Mouse (Mus musculus) neural tube, embryonic 15.5 days (tissue): ENCODE results near the gene Six1. TPM values are rescaled to one million over a fixed set of nuclear protein-coding genes. Genes with fewer than 3 reads are reported as not detected.
A peak's percentile ranks its signal among the peaks of the same experiment; 100 is the strongest.

Experiments used
- ATAC-seq: fragments of 200-750 bp; cut with Nextera tagmentation; 2 replicates; pipeline ENCODE4 v1.8.0; 2017; ENCODE audit warnings: mild to moderate bottlenecking, moderate TSS enrichment, moderate library complexity; ENCODE audit not compliant: low FRiP score
- H3K27ac ChIP-seq: fragments of 300-500 bp; sonication (generic); replicated peaks from 2 replicates; pipeline ENCODE4 v1.5.1; 2015; ENCODE audit warnings: mild to moderate bottlenecking, inconsistent platforms
- H3K27me3 ChIP-seq: fragments of 300-500 bp; sonication (generic); replicated peaks from 2 replicates; pipeline ENCODE4 v1.6.1; 2015; ENCODE audit warnings: inconsistent platforms
- H3K36me3 ChIP-seq: fragments of 300-500 bp; sonication (generic); 2 replicates; pipeline ENCODE4 v1.6.1; 2015; ENCODE audit warnings: inconsistent platforms
- H3K4me1 ChIP-seq: fragments of 300-500 bp; sonication (generic); 2 replicates; pipeline ENCODE4 v1.6.1; 2015; ENCODE audit warnings: inconsistent platforms
- H3K4me2 ChIP-seq: fragments of 300-500 bp; sonication (generic); 2 replicates; pipeline ENCODE4 v1.6.1; 2015; ENCODE audit warnings: inconsistent platforms, mild to moderate bottlenecking, moderate library complexity
- H3K4me3 ChIP-seq: fragments of 300-500 bp; sonication (generic); replicated peaks from 2 replicates; pipeline ENCODE4 v1.5.1; 2015; ENCODE audit warnings: mild to moderate bottlenecking, inconsistent platforms
- H3K9ac ChIP-seq: fragments of 300-500 bp; sonication (generic); replicated peaks from 2 replicates; pipeline ENCODE4 v1.6.1; 2015; ENCODE audit warnings: mild to moderate bottlenecking, inconsistent platforms
- H3K9me3 ChIP-seq: fragments of 300-500 bp; sonication (generic); replicated peaks from 2 replicates; pipeline ENCODE4 v1.6.1; 2016; ENCODE audit warnings: inconsistent platforms
- WGBS: fragments of 180-500 bp; shearing (Covaris S2); methylation state at CpG from one replicate; pipeline ENCODE4 v1.1.7; 2015; ENCODE audit warnings: mixed read lengths; 5-methylcytosine and 5-hydroxymethylcytosine counted together
- polyA plus RNA-seq: library from polyadenylated mRNA; unstranded; fragments of >200 nt; fragmentation: Nextera tagmentation; extraction: Ambion mirVana; gene quantifications from 2 replicates; pipeline ENCODE4 v1.2.1, GENCODE M21; 2015

Six1 gene
- polyA plus RNA-seq, 1 experiment from 2014 or later: 2.8 TPM

DNA sequence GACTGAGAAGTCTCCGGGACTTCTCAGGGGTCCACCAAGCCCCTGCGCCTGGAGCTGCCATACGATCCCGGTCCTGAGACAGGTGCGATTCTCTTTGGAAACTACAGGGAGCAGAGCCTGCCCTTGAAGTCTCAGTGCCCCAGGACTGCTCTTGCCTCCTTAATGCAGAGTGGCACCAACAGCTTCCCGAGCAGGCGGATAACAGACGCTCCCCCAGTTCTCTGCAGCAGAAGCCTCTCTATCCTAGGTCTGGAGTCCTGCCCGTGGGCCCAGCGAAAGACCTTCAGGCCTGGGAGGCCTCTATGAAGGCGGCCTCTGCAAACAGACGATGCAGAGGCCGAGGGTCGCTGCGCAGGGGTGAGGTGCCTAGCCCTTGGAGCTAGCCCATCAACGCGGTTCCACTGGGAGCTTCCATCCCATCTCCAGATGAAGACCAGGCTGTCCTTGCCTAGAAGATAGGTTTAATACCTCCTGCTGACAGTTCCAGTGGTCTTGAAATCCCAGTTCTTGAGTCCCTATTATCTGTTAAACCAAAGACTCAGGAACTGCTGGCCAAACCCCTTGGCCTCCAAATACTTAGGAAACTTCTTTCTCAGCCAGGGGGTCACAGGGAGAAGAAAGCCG, 13.6 kb downstream of the Six1 start:
- ATAC-seq: no peak
- Histone ChIP-seq H3K4me2 (no peak overlapping the region), H3K4me3 (0 out of 2 replicates have a peak overlapping the region, but pooled peaks have one; percentile 1), H3K4me1 (peaks cover 10% of the 10 kb centered on the region; the same call in 1 of the 2 replicates), H3K36me3 (no peaks in the 10 kb centered on the region), H3K9me3 (no peaks in the 10 kb centered on the region), H3K9ac (no peak overlapping the region), H3K27ac (no peak overlapping the region), H3K27me3 (peaks cover 87% of the 10 kb centered on the region)
- 2% methylated on average over 18 of the region's 18 CpGs for WGBS

GRCm38 (mm10) chr12:73038992-73039938, 14.4 kb downstream of the Six1 start:
- H3K4me2 ChIP-seq: no peak overlapping the region
- no peaks in the 10 kb centered on the region for H3K36me3 ChIP-seq
- WGBS: 1% methylated on average over 41 of the region's 41 CpGs

GRCm38 (mm10) chr12:73038441-73038991, 15.2 kb downstream of the Six1 start:
- H3K9ac ChIP-seq: no peak overlapping the region
- no peak overlapping the region for H3K4me3 ChIP-seq
- peaks cover 87% of the 10 kb centered on the region for H3K27me3 ChIP-seq
- no peak overlapping the region for H3K27ac ChIP-seq
- H3K9me3 ChIP-seq: no peaks in the 10 kb centered on the region
- 2% methylated on average over 12 of the region's 12 CpGs for WGBS
- H3K4me2 ChIP-seq: no peak overlapping the region
- H3K36me3 ChIP-seq: no peaks in the 10 kb centered on the region
- H3K4me1 ChIP-seq: peaks cover 5% of the 10 kb centered on the region; the same call in 1 of the 2 replicates
- no peak for ATAC-seq

More at GRCm38 (mm10) chr12:73038992-73039938, 14.4 kb downstream of the Six1 start:
- peaks cover 6% of the 10 kb centered on the region; the same call in 1 of the 2 replicates for H3K4me1 ChIP-seq
- H3K9me3 ChIP-seq: no peaks in the 10 kb centered on the region
- no peak overlapping the region for H3K9ac ChIP-seq
- H3K4me3 ChIP-seq: no peak overlapping the region
- no peak overlapping the region for H3K27ac ChIP-seq
- H3K27me3 ChIP-seq: peaks cover 87% of the 10 kb centered on the region
- no peak for ATAC-seq

GRCm38 (mm10) chr12:73037385-73038160, 16.1 kb downstream of the Six1 start:
- Histone ChIP-seq H3K36me3 (no peaks in the 10 kb centered on the region), H3K27ac (no peak overlapping the region), H3K4me2 (no peak overlapping the region), H3K27me3 (peaks cover 88% of the 10 kb centered on the region), H3K9ac (no peak overlapping the region), H3K9me3 (no peaks in the 10 kb centered on the region), H3K4me1 (peaks cover 5% of the 10 kb centered on the region; the same call in 1 of the 2 replicates), H3K4me3 (no peak overlapping the region)
- ATAC-seq: no peak
- WGBS: 7% methylated on average over 7 of the region's 7 CpGs

DNA sequence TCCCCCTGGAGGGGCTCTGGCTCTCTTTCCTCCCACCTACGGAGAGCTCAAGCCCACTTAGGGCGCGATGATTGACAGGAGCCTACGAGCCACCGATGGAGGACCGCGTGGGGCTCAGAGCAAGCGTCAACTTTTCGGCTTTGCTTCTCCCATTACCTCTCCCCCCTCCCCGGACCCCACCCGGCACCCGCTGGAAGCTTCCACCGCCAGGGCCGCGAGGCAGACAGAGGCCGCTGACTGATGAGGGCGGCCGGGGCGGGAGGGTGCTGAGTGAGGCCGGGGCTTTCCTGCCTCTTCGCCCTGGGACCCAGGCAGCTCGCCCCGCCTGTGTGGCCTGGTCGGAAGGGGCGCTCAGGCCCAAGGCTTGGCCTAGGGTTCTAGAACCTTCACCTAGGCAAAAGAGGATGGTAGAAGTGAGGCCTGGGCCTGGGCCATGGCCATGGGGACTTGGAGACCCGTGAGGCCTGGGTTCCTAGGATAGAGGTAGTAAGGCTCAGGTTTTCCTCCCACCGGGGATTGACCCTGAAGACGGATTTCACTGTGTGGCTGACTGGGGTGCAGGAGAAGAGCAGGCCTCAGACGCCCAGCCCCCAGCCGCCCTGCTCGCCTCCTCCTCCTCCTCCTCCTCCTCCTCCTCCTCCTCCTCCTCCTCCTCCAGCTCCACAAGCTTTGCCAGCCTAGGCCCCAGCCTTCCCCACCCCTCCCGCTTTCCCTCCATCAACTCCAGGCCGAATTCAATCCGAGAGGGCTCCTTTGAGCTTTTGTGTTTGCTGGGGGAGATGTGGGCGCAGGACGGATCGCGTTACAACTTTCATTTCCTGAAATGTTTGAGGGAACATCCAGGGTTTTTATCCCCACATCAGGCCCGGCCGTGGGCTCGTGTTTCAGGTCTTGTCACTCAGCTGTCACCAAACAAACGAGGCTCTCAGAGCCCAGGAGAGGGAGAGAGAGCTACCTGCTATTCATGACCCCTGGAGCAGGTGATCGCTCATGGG, 18.5 kb downstream of the Six1 start:
- H3K36me3 ChIP-seq: no peaks in the 10 kb centered on the region
- no peak for ATAC-seq
- H3K9me3 ChIP-seq: no peaks in the 10 kb centered on the region
- H3K27ac ChIP-seq: no peak overlapping the region
- peaks cover 5% of the 10 kb centered on the region; the same call in 1 of the 2 replicates for H3K4me1 ChIP-seq
- peak overlapping the region; percentile 26; the same call in 1 of the 2 replicates for H3K4me2 ChIP-seq
- peaks cover 75% of the 10 kb centered on the region for H3K27me3 ChIP-seq
- H3K4me3 ChIP-seq: 0 out of 2 replicates have a peak overlapping the region, but pooled peaks have one; percentile 4
- H3K9ac ChIP-seq: no peak overlapping the region
- 2% methylated on average over 41 of the region's 43 CpGs for WGBS

DNA sequence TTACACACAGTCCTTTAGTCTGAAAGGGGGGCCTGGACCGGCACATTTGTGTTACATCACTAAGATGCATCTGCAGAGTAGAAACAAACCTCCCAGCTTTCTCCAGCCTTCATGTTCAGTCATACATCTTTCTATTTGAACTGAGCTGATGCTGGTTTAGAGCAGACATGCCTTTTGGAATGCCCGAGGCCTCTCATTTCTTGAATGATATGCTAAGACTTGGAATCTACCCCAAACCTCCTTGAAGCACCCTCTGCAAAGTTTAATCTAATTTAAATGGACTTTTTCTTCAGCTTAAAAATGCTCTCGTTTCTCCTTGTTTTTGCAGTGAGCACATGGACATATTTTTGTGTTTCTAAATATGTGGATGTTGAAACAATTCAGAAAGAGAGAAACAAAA, 21.0 kb downstream of the Six1 start:
- Histone ChIP-seq H3K4me1 (peaks cover 5% of the 10 kb centered on the region; the same call in 1 of the 2 replicates), H3K9ac (no peak overlapping the region), H3K27me3 (peaks cover 51% of the 10 kb centered on the region), H3K36me3 (no peaks in the 10 kb centered on the region), H3K27ac (no peak overlapping the region), H3K4me3 (no peak overlapping the region), H3K4me2 (no peak overlapping the region), H3K9me3 (no peaks in the 10 kb centered on the region)
- 77% methylated on average over 3 of the region's 3 CpGs for WGBS
- ATAC-seq: no peak

DNA sequence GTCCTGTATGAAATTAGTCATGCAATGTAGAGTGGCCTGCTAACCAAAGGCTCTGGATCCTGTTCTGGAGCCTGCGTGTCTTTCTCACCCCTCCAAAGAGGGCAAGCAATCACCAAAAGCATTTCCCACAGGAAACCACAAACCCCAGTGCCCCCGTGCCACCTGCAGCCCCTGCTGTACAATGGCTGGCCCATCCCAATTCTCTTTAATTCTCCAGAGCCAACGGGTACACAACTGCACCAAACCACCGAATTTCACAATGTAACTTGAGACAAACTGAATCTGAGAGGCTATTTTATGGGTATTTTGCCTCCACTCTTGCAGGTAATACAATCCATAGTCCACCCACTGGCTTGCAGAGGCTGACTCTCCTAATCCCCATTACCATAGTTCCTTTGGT, 22.4 kb downstream of the Six1 start:
- Histone ChIP-seq H3K4me3 (no peak overlapping the region), H3K36me3 (no peaks in the 10 kb centered on the region), H3K27me3 (peaks cover 44% of the 10 kb centered on the region), H3K4me2 (no peak overlapping the region), H3K9me3 (no peaks in the 10 kb centered on the region), H3K9ac (no peak overlapping the region), H3K27ac (no peak overlapping the region), H3K4me1 (peaks cover 5% of the 10 kb centered on the region; the same call in 1 of the 2 replicates)
- no peak for ATAC-seq
- 57% methylated on average over 4 of the region's 4 CpGs for WGBS

- Histone ChIP-seq H3K36me3 (no peaks in the 10 kb centered on the region), H3K4me1 (no peaks in the 10 kb centered on the region), H3K27ac (no peak overlapping the region), H3K9me3 (no peaks in the 10 kb centered on the region), H3K4me3 (no peak overlapping the region), H3K9ac (no peak overlapping the region), H3K4me2 (no peak overlapping the region), H3K27me3 (peaks cover 3% of the 10 kb centered on the region)
- WGBS: 78% methylated on average over 8 of the region's 8 CpGs
- ATAC-seq: no peak
Measured at GRCm38 (mm10) chr12:73025490-73025889, 28.2 kb downstream of the Six1 start.

DNA sequence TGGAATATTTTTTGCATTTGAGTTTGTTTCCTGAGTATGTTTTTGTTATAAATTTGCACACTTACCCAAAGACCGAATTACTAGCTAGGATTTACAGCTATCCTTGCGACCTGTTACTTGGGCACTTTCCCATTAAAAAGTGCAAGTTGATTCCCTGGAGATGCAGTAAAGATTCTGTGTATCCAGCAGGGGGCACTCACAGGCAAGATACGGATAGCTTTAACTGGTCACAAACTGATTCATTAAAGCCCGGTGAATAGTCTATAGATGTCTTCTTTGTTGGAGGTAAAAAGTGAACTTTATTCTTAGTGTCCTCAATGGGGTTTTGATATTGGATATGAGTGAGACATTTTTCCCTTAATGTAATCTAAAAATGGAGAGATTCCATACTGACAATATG, 32.7 kb downstream of the Six1 start:
- no peaks in the 10 kb centered on the region for H3K27me3 ChIP-seq
- H3K4me3 ChIP-seq: no peak overlapping the region
- ATAC-seq: no peak
- H3K4me1 ChIP-seq: no peaks in the 10 kb centered on the region
- no peak overlapping the region for H3K27ac ChIP-seq
- no peak overlapping the region for H3K4me2 ChIP-seq
- H3K36me3 ChIP-seq: no peaks in the 10 kb centered on the region
- WGBS: 6% methylated on average over 4 of the region's 4 CpGs
- no peak overlapping the region for H3K9ac ChIP-seq
- no peaks in the 10 kb centered on the region for H3K9me3 ChIP-seq

- H3K36me3 ChIP-seq: no peaks in the 10 kb centered on the region
- ATAC-seq: no peak
Measured at GRCm38 (mm10) chr12:73020422-73020821, 33.3 kb downstream of the Six1 start.

More at GRCm38 (mm10) chr12:73020422-73020821, 33.3 kb downstream of the Six1 start:
- no peak overlapping the region for H3K27ac ChIP-seq
- no peaks in the 10 kb centered on the region for H3K4me1 ChIP-seq
- no peak overlapping the region for H3K9ac ChIP-seq
- no peak overlapping the region for H3K4me3 ChIP-seq
- no peaks in the 10 kb centered on the region for H3K9me3 ChIP-seq
- H3K27me3 ChIP-seq: no peaks in the 10 kb centered on the region
- WGBS: 45% methylated on average over 3 of the region's 3 CpGs
- H3K4me2 ChIP-seq: no peak overlapping the region
